Mouse (Mus musculus): ENCODE results near the gene Angptl3. TPM values are rescaled to one million over a fixed set of nuclear protein-coding genes. Genes with fewer than 3 reads are reported as not detected.

Angptl3 gene
- polyA plus RNA-seq, 1 experiment from 2014 or later = 1.1 TPM

DNA sequence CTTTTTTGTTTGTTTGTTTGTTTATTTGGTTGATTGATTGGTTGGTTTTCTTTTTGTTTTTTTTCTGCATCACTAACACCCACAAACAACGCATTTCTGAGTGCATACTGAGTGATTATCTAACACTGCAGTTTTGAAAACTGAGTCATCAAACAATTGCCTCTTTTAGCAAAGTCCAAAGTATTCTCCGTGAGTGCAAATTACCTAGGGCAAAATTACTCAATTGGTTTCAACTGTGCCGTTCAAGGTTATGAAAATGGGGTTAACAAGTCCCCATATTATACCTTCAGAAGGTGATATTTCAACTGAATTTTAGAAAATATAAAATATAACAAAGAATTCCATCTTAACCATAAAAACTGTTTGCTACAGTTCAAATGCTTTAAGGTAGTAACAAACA, 15.7 kb downstream of the Angptl3 start:
- Histone ChIP-seq H3K9me3 (ENCODE audit: control insufficient read depth, low read length) (no peaks in the 10 kb centered on the region), H3K27me3 (replicated peaks; ENCODE audit: control insufficient read depth, insufficient read depth, low read length) (no peaks in the 10 kb centered on the region), H3K9ac (ENCODE audit: low read depth, low read length) (no peak overlapping the region), H3K4me1 (ENCODE audit: control insufficient read depth, insufficient read depth, low read depth, low read length) (no peaks in the 10 kb centered on the region), H3K4me2 (ENCODE audit: low read length) (no peak overlapping the region), H3K27ac (ENCODE audit: low read depth, low read length) (no peak overlapping the region), H3K4me3 (ENCODE audit: low read length) (no peak overlapping the region), H3K36me3 (ENCODE audit: control insufficient read depth, insufficient read depth, low read length) (peaks cover 13% of the 10 kb centered on the region)
- WGBS = 83% methylated on average over 3 of the region's 3 CpGs
- ATAC-seq = no peak

DNA sequence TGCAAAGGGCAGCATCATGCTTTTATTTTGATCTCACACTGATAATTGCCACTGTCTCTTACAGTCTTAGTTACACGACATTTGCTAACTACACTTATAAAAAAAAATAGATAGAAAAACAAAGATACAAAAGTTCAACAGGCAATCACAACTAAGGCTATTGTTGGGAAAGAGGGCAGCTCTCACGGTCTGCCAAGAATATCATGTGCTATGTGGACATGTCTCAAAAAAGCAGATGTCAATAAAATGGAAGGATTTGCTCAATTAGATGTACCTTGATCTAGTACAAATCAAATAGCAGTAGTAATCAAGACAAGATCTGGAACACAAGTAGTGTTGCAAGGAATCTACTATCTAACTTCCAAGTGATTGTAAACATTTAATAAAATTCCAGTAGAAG, 17.8 kb downstream of the Angptl3 start:
- Histone ChIP-seq H3K9ac (ENCODE audit: low read depth, low read length) (no peak overlapping the region), H3K36me3 (ENCODE audit: control insufficient read depth, insufficient read depth, low read length) (peaks cover 10% of the 10 kb centered on the region; the same call in 1 of the 2 replicates), H3K27ac (ENCODE audit: low read depth, low read length) (no peak overlapping the region), H3K27me3 (replicated peaks; ENCODE audit: control insufficient read depth, insufficient read depth, low read length) (no peaks in the 10 kb centered on the region), H3K4me2 (ENCODE audit: low read length) (no peak overlapping the region), H3K9me3 (ENCODE audit: control insufficient read depth, low read length) (no peaks in the 10 kb centered on the region), H3K4me3 (ENCODE audit: low read length) (no peak overlapping the region), H3K4me1 (ENCODE audit: control insufficient read depth, insufficient read depth, low read depth, low read length) (no peaks in the 10 kb centered on the region)
- WGBS = 89% methylated on average over 2 of the region's 2 CpGs
- no peak for ATAC-seq

DNA sequence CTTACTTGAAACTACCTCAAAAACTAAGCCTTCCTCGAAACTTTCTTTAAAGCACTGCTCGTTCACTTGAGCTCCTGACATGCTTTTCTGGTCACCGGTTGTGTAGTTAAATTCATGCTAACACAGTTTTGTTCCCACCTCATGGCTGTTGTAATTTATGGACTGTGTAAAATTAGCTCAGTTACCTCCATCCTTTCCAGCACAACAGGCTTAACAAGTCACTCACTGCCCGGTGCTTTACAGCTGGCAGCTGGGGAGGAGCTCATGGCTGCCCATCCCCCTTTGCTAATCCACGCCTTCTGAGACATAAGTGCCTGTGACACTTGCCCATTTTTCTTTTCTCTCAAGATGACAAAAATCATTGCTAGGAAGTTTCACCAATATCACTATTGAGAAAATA, 33.8 kb downstream of the Angptl3 start:
- no peaks in the 10 kb centered on the region for H3K4me1 ChIP-seq (ENCODE audit: control insufficient read depth, insufficient read depth, low read depth, low read length)
- H3K4me2 ChIP-seq (ENCODE audit: low read length) = no peak overlapping the region
- no peak for ATAC-seq
- H3K4me3 ChIP-seq (ENCODE audit: low read length) = no peak overlapping the region
- no peak overlapping the region for H3K27ac ChIP-seq (ENCODE audit: low read depth, low read length)
- H3K27me3 ChIP-seq (replicated peaks; ENCODE audit: control insufficient read depth, insufficient read depth, low read length) = no peaks in the 10 kb centered on the region
- H3K9me3 ChIP-seq (ENCODE audit: control insufficient read depth, low read length) = no peaks in the 10 kb centered on the region
- no peak overlapping the region for H3K9ac ChIP-seq (ENCODE audit: low read depth, low read length)
- 57% methylated on average over 5 of the region's 5 CpGs for WGBS
- H3K36me3 ChIP-seq (ENCODE audit: control insufficient read depth, insufficient read depth, low read length) = peaks cover 12% of the 10 kb centered on the region

DNA sequence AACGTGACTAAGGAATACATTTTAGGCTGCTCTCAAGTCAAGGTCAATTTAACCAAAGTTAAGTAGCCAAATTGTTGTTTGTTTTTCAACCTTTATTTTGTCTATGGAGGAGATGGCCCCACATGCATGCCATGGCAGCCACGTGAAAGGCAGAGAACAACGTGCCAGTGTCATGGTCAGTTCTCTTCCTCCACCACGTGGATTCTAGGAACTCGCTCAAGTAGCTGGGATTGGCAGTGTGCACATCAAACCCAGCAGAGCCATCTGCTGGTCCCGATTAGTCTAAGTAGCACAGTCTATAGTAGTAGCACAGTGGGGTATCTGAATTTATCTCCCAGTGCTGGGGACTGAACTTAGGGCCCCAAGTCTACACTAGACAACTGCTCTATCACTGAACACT, 38.1 kb downstream of the Angptl3 start:
- Histone ChIP-seq H3K27me3 (replicated peaks; ENCODE audit: control insufficient read depth, insufficient read depth, low read length) (no peaks in the 10 kb centered on the region), H3K4me2 (ENCODE audit: low read length) (no peak overlapping the region), H3K36me3 (ENCODE audit: control insufficient read depth, insufficient read depth, low read length) (peaks cover 17% of the 10 kb centered on the region), H3K9me3 (ENCODE audit: control insufficient read depth, low read length) (no peaks in the 10 kb centered on the region), H3K9ac (ENCODE audit: low read depth, low read length) (no peak overlapping the region), H3K27ac (ENCODE audit: low read depth, low read length) (no peak overlapping the region), H3K4me3 (ENCODE audit: low read length) (no peak overlapping the region), H3K4me1 (ENCODE audit: control insufficient read depth, insufficient read depth, low read depth, low read length) (no peaks in the 10 kb centered on the region)
- 80% methylated on average over 6 of the region's 6 CpGs for WGBS
- no peak for ATAC-seq

DNA sequence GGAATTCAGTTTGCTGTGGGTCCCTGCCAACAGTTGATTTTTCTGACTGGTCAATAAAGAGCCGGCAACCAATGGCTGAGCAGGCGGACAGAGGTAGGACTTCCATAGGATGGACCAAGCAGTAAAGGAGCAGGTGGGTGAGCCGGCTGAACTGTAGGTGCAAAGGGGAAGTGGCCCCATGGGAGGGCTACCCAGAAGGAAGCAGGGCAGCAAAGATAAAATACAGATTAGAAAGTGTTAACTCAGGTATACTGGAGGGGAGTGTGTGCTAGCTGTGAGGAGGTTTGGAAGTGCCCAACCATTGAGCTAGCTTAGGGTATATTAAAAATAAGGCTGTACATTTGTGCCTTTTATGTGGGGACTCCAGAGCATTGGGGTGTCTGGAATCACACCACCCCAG, 47.3 kb downstream of the Angptl3 start:
- no peak overlapping the region for H3K9ac ChIP-seq (ENCODE audit: low read depth, low read length)
- H3K4me3 ChIP-seq (ENCODE audit: low read length) = no peak overlapping the region
- no peaks in the 10 kb centered on the region for H3K9me3 ChIP-seq (ENCODE audit: control insufficient read depth, low read length)
- H3K4me1 ChIP-seq (ENCODE audit: control insufficient read depth, insufficient read depth, low read depth, low read length) = no peaks in the 10 kb centered on the region
- no peak overlapping the region for H3K4me2 ChIP-seq (ENCODE audit: low read length)
- ATAC-seq = no peak
- WGBS = 96% methylated on average over 3 of the region's 3 CpGs
- H3K36me3 ChIP-seq (ENCODE audit: control insufficient read depth, insufficient read depth, low read length) = peaks cover 12% of the 10 kb centered on the region; the same call in 1 of the 2 replicates
- no peak overlapping the region for H3K27ac ChIP-seq (ENCODE audit: low read depth, low read length)
- no peaks in the 10 kb centered on the region for H3K27me3 ChIP-seq (replicated peaks; ENCODE audit: control insufficient read depth, insufficient read depth, low read length)

DNA sequence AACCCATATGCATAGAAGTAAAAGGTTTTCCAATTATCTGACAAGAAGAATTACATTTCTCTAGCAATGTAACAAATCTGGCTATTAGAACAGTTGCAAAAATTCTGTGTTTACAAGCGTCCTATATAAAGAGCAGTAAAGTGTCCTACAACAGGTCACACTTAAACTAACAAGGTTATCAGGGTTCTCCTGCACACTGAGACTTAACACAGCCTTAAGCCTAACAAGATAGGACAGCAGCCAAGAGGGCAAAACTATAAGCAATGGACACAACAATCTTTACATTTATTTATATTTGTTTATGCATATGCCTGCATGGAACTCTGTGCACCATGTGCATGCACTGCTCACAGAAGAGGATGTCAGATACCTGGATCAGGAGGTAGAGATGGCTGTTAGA, 50.4 kb downstream of the Angptl3 start:
- Histone ChIP-seq H3K9ac (ENCODE audit: low read depth, low read length) (no peak overlapping the region), H3K36me3 (ENCODE audit: control insufficient read depth, insufficient read depth, low read length) (peaks cover 12% of the 10 kb centered on the region; the same call in 1 of the 2 replicates), H3K4me1 (ENCODE audit: control insufficient read depth, insufficient read depth, low read depth, low read length) (no peaks in the 10 kb centered on the region), H3K27me3 (replicated peaks; ENCODE audit: control insufficient read depth, insufficient read depth, low read length) (no peaks in the 10 kb centered on the region), H3K4me2 (ENCODE audit: low read length) (no peak overlapping the region), H3K9me3 (ENCODE audit: control insufficient read depth, low read length) (no peaks in the 10 kb centered on the region), H3K4me3 (ENCODE audit: low read length) (no peak overlapping the region), H3K27ac (ENCODE audit: low read depth, low read length) (no peak overlapping the region)
- ATAC-seq = no peak
- WGBS = 91% methylated on average over 1 of the region's 1 CpGs

DNA sequence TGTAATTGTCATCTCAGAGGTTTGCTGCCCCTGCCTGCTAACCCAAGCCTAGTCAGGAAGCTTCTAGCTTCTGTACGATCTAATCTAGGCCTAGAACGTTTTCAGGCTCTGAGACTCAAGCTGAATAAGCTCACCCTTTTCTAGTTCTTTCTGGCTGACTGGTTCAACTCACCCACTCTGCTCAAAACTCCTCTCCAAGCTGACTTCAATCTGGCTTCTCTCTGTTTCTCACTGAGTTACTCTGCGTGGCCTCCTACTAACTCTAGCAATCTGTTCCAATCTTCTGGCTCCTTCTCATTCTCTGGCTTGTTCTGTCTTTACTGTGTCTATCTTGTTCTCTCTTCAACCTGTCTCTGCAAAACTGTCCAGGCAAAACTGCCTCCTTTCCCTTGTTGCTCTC, 53.1 kb downstream of the Angptl3 start:
- Histone ChIP-seq H3K4me1 (ENCODE audit: control insufficient read depth, insufficient read depth, low read depth, low read length) (no peaks in the 10 kb centered on the region), H3K27me3 (replicated peaks; ENCODE audit: control insufficient read depth, insufficient read depth, low read length) (no peaks in the 10 kb centered on the region), H3K9ac (ENCODE audit: low read depth, low read length) (no peak overlapping the region), H3K9me3 (ENCODE audit: control insufficient read depth, low read length) (no peaks in the 10 kb centered on the region), H3K4me2 (ENCODE audit: low read length) (no peak overlapping the region), H3K36me3 (ENCODE audit: control insufficient read depth, insufficient read depth, low read length) (peaks cover 4% of the 10 kb centered on the region; the same call in 1 of the 2 replicates), H3K4me3 (ENCODE audit: low read length) (no peak overlapping the region), H3K27ac (ENCODE audit: low read depth, low read length) (no peak overlapping the region)
- WGBS = 86% methylated on average over 3 of the region's 3 CpGs
- ATAC-seq = no peak

DNA sequence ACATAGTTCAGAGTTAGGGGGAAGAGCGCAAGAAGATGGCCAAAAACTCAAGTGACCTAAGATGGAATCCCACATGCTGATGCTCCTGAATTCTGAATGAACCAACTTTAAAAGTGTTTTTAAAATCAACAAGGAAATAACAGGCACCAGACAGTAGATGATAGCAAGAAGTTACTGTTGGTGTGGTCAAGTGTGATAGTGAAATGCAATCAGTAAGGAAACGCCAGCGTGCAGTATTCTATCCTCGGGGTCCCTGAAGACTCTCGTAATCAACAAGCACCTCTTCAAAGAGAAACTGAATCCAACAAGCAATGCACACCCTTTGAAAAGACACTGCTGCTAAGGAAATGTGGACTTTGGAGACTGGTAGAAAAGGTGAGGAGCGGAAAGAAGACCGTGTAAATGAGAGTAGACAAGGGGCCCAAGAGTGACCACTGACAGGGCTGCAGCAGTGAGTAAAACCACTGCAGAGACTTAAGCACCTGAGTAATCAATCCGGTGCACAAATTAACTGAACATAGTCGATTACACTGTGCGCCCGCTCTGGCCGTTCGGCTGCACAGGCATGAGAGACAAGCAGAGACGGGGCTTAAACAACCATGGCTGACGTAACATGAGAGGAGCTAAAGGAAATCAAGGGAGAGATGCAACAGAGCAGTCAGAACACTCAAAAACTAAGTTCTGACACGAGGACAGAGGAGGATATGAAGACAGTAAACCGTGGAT, 57.2 kb downstream of the Angptl3 start:
- H3K9ac ChIP-seq (ENCODE audit: low read depth, low read length) = no peak overlapping the region
- no peak overlapping the region for H3K27ac ChIP-seq (ENCODE audit: low read depth, low read length)
- no peak for ATAC-seq
- 95% methylated on average over 17 of the region's 17 CpGs for WGBS
- no peaks in the 10 kb centered on the region for H3K9me3 ChIP-seq (ENCODE audit: control insufficient read depth, low read length)
- H3K36me3 ChIP-seq (ENCODE audit: control insufficient read depth, insufficient read depth, low read length) = no peaks in the 10 kb centered on the region
- H3K4me2 ChIP-seq (ENCODE audit: low read length) = no peak overlapping the region
- no peaks in the 10 kb centered on the region for H3K4me1 ChIP-seq (ENCODE audit: control insufficient read depth, insufficient read depth, low read depth, low read length)
- H3K4me3 ChIP-seq (ENCODE audit: low read length) = no peak overlapping the region
- H3K27me3 ChIP-seq (replicated peaks; ENCODE audit: control insufficient read depth, insufficient read depth, low read length) = no peaks in the 10 kb centered on the region

DNA sequence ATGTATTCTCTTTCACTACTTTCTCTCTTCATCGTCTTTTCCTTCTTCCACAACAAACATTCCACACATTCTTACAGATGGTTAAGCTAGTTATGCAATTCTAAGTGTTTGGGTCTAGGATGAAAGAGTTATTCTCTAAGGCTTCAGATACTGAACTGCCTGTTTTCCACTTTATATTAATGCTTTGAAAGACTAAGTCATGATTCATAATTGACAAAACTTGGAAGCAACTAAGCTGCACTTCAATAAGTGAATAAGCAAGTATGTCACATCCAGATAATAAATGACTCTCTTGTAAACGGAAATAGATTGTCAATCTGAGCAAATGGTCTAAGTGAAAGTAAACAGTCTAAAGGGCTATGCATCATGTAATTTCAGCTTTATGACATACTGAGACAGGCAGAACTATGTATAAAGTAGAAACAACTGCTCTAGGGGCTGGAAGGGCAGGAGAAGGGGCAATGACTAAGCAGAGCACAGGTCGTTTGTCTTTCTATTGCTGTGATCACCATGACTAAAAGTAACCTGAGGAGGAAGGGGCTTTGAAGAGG, 60.5 kb downstream of the Angptl3 start:
- no peak overlapping the region for H3K9ac ChIP-seq (ENCODE audit: low read depth, low read length)
- no peaks in the 10 kb centered on the region for H3K27me3 ChIP-seq (replicated peaks; ENCODE audit: control insufficient read depth, insufficient read depth, low read length)
- no peaks in the 10 kb centered on the region for H3K36me3 ChIP-seq (ENCODE audit: control insufficient read depth, insufficient read depth, low read length)
- H3K9me3 ChIP-seq (ENCODE audit: control insufficient read depth, low read length) = no peaks in the 10 kb centered on the region
- H3K4me3 ChIP-seq (ENCODE audit: low read length) = no peak overlapping the region
- H3K4me1 ChIP-seq (ENCODE audit: control insufficient read depth, insufficient read depth, low read depth, low read length) = no peaks in the 10 kb centered on the region
- H3K4me2 ChIP-seq (ENCODE audit: low read length) = no peak overlapping the region
- H3K27ac ChIP-seq (ENCODE audit: low read depth, low read length) = no peak overlapping the region
- ATAC-seq = no peak
- WGBS = 60% methylated on average over 3 of the region's 3 CpGs

Measured in hindbrain, embryonic 16.5 days (tissue).